Mouse (Mus musculus): Measurements from ENCODE around the gene Dhcr7. TPM values are rescaled to one million over a fixed set of nuclear protein-coding genes. Genes with fewer than 3 reads are reported as not detected.

Gene Dhcr7
- polyA plus RNA-seq, 1 experiment, result 51.7 TPM

DNA sequence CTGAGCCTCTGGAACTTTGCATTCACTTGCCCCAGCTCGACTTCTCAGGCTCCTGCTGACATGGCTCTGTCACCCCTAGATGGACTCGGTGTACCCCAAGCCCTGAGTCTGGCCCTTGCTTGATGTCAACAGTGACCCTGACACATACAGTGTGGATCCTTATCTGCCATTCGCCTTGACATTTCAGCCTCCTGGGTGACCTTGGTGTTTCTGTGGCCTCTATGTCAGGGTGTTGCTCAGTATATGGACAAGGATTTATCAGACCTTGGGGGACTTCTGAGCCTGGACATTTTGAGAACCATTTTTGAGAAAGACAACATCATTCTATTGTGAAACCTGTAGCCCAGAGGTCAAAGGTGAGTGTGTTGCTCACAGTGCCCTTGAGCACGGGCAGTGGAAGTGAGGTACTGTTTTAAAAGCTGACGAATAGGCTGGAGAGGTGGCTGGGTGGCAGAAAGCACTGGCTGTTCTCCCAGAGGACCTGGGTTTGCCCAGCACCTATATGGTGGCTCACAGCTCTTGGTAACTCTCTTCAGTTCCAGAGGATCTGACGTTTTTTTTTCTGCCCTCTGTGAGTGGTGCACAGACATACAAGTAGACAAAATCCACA lies 10.7 kb downstream of the Dhcr7 start:
- Histone ChIP-seq H3K4me1 (ENCODE audit: control insufficient read depth, insufficient read depth, low read length) (0 out of 2 replicates have a peak, but pooled peaks cover 6% of the 10 kb centered on the region), H3K36me3 (ENCODE audit: control insufficient read depth, insufficient read depth, low read length) (no peaks in the 10 kb centered on the region), H3K4me3 (ENCODE audit: insufficient read depth, low read depth, low read length) (no peak overlapping the region), H3K27ac (ENCODE audit: insufficient read depth, low read depth, low read length) (no peak overlapping the region), H3K27me3 (replicated peaks; ENCODE audit: control insufficient read depth, insufficient read depth, low read length) (no peaks in the 10 kb centered on the region)
- 65% methylated on average over 6 of the region's 6 CpGs for WGBS
- TF ChIP-seq CTCF (conservative IDR thresholded peaks at IDR 0.05; ENCODE audit: insufficient read depth, insufficient read length, low read depth, low read length) (no peak), POLR2A (IDR thresholded peaks at IDR 0.05; ENCODE audit: low read depth, low read length) (no peak)
- DNase-seq, result no peak

DNA sequence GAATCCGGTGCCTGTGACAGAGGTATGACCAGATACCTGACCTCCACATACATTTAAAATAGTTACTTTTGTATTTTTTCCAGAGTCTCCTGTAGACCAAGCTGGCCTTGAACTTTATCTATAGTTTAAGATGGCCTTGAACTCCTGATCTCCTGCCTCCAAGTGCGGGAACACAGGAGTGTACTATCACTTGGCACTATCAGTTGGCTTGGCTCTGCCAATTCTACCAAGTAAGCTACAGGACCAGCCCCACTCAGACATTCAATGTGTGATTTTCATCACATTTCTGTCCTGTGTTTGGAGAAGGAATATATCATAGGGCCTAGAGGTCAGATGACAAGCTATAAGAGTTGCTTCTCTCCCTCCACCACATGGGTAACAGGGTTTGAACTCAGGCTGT lies 11.4 kb downstream of the Dhcr7 start:
- 87% methylated on average over 2 of the region's 2 CpGs for WGBS

DNA sequence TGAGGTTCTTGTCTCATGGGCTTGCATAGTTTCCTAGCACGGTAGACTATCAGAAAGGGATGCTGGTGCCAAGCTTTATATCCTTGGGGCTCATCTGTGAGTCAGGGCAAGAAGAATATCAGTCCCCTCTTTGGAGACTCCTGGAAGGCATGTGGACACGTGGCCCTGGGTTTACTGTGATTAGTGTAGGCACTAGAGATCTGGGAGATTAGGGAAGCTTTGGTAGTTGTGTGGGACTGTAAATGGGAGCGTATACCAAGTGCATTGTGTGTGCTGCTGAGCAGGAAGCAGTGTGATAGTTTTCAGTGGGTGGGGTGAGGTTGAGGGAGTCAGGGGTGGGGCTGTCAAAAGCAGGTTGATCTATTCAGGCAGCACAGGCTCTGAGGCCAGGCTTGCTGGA lies 12.0 kb downstream of the Dhcr7 start:
- Histone ChIP-seq H3K36me3 (ENCODE audit: control insufficient read depth, insufficient read depth, low read length) (no peaks in the 10 kb centered on the region), H3K4me3 (ENCODE audit: insufficient read depth, low read depth, low read length) (no peak overlapping the region), H3K27ac (ENCODE audit: insufficient read depth, low read depth, low read length) (no peak overlapping the region), H3K4me1 (ENCODE audit: control insufficient read depth, insufficient read depth, low read length) (0 out of 2 replicates have a peak, but pooled peaks cover 6% of the 10 kb centered on the region), H3K27me3 (replicated peaks; ENCODE audit: control insufficient read depth, insufficient read depth, low read length) (no peaks in the 10 kb centered on the region)
- no peak for TF ChIP-seq POLR2A (IDR thresholded peaks at IDR 0.05; ENCODE audit: low read depth, low read length)
- TF ChIP-seq CTCF (conservative IDR thresholded peaks at IDR 0.05; ENCODE audit: insufficient read depth, insufficient read length, low read depth, low read length), result no peak
- no peak for DNase-seq
- 63% methylated on average over 3 of the region's 3 CpGs for WGBS

More for the DNA sequence above, 11.4 kb downstream of the Dhcr7 start:
- TF ChIP-seq POLR2A (IDR thresholded peaks at IDR 0.05; ENCODE audit: low read depth, low read length) (no peak), CTCF (conservative IDR thresholded peaks at IDR 0.05; ENCODE audit: insufficient read depth, insufficient read length, low read depth, low read length) (no peak)
- Histone ChIP-seq H3K36me3 (ENCODE audit: control insufficient read depth, insufficient read depth, low read length) (no peaks in the 10 kb centered on the region), H3K27ac (ENCODE audit: insufficient read depth, low read depth, low read length) (no peak overlapping the region), H3K4me1 (ENCODE audit: control insufficient read depth, insufficient read depth, low read length) (0 out of 2 replicates have a peak, but pooled peaks cover 6% of the 10 kb centered on the region), H3K4me3 (ENCODE audit: insufficient read depth, low read depth, low read length) (no peak overlapping the region), H3K27me3 (replicated peaks; ENCODE audit: control insufficient read depth, insufficient read depth, low read length) (no peaks in the 10 kb centered on the region)
- DNase-seq, result no peak

DNA sequence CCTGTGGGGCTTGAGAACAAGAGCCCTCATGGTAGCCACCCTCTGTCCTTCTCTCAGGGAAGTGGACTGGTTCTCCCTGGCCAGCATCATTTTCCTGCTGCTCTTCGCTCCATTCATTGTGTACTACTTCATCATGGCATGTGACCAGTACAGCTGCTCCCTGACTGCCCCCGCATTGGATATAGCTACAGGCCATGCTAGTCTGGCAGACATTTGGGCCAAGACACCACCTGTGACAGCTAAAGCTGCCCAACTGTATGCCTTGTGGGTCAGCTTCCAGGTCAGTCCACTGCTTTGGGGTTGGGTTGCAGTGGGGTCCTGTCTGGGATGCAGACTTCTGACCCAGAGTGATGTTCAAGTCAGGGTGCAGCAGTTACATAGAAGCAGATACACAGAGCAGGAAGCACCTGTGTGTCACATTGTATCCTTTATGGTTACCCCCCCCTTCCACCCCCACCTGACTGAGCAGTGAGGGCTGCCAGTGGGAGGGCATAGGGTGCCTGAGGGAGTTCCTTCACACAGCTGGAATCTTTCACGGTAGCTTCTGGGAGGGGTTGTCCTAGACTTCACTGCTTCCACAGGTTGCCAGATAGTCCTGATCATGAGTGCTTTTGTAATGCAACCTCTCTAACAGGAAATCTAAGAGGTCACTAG lies 14.9 kb downstream of the Dhcr7 start:
- no peak for DNase-seq
- TF ChIP-seq POLR2A (IDR thresholded peaks at IDR 0.05; ENCODE audit: low read depth, low read length) (no peak), CTCF (conservative IDR thresholded peaks at IDR 0.05; ENCODE audit: insufficient read depth, insufficient read length, low read depth, low read length) (no peak)
- Histone ChIP-seq H3K4me3 (ENCODE audit: insufficient read depth, low read depth, low read length) (no peak overlapping the region), H3K27ac (ENCODE audit: insufficient read depth, low read depth, low read length) (no peak overlapping the region), H3K27me3 (replicated peaks; ENCODE audit: control insufficient read depth, insufficient read depth, low read length) (no peaks in the 10 kb centered on the region), H3K36me3 (ENCODE audit: control insufficient read depth, insufficient read depth, low read length) (no peaks in the 10 kb centered on the region), H3K4me1 (ENCODE audit: control insufficient read depth, insufficient read depth, low read length) (no peaks in the 10 kb centered on the region)
- 71% methylated on average over 3 of the region's 3 CpGs for WGBS

DNA sequence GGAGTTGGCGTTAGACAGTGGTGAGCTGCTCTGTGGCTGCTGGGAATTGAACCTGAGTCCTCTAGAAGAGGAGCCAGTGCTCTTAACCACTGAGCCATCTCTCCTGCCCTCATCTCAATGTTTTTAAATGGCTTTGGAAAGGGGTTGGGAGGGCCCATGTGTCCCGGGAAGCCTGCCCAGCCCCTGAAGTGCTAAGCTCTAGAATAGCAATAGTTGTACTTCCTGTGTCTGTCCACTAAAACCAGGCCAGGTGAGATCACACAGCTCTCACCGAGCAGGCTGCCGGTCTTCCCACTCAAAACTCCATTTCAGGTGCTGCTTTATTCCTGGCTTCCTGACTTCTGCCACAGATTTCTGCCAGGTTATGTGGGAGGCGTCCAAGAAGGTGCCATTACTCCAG lies 17.2 kb downstream of the Dhcr7 start:
- H3K27ac ChIP-seq (ENCODE audit: insufficient read depth, low read depth, low read length), result no peak overlapping the region
- TF ChIP-seq CTCF (conservative IDR thresholded peaks at IDR 0.05; ENCODE audit: insufficient read depth, insufficient read length, low read depth, low read length) (no peak), POLR2A (IDR thresholded peaks at IDR 0.05; ENCODE audit: low read depth, low read length) (no peak)
- H3K4me3 ChIP-seq (ENCODE audit: insufficient read depth, low read depth, low read length), result no peak overlapping the region
- no peaks in the 10 kb centered on the region for H3K4me1 ChIP-seq (ENCODE audit: control insufficient read depth, insufficient read depth, low read length)
- H3K27me3 ChIP-seq (replicated peaks; ENCODE audit: control insufficient read depth, insufficient read depth, low read length), result no peaks in the 10 kb centered on the region
- no peak for DNase-seq
- 94% methylated on average over 5 of the region's 5 CpGs for WGBS
- no peaks in the 10 kb centered on the region for H3K36me3 ChIP-seq (ENCODE audit: control insufficient read depth, insufficient read depth, low read length)

DNA sequence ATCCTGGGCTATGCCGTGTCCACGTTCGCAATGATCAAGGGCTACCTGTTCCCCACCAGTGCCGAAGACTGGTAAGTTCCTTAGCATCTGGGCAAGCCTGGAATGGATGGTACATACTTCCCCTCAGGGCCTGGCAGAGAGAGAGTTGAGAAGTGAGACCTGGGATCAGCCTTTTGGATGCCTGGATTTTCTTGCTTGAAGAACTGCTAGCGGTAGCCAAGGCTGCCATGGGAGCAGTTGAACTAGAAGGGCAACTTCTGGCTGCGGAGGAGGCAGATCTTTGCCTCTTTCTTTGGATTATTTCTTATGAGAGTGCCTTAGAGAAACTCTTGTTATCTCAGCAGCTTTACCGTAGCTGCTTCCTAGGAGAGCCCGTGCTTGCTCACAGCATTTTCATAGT lies 18.4 kb downstream of the Dhcr7 start:
- DNase-seq, result no peak
- H3K27me3 ChIP-seq (replicated peaks; ENCODE audit: control insufficient read depth, insufficient read depth, low read length), result no peaks in the 10 kb centered on the region
- 96% methylated on average over 8 of the region's 8 CpGs for WGBS
- H3K27ac ChIP-seq (ENCODE audit: insufficient read depth, low read depth, low read length), result no peak overlapping the region
- TF ChIP-seq POLR2A (IDR thresholded peaks at IDR 0.05; ENCODE audit: low read depth, low read length) (no peak), CTCF (conservative IDR thresholded peaks at IDR 0.05; ENCODE audit: insufficient read depth, insufficient read length, low read depth, low read length) (no peak)
- H3K4me3 ChIP-seq (ENCODE audit: insufficient read depth, low read depth, low read length), result no peak overlapping the region
- no peaks in the 10 kb centered on the region for H3K4me1 ChIP-seq (ENCODE audit: control insufficient read depth, insufficient read depth, low read length)
- no peaks in the 10 kb centered on the region for H3K36me3 ChIP-seq (ENCODE audit: control insufficient read depth, insufficient read depth, low read length)

DNA sequence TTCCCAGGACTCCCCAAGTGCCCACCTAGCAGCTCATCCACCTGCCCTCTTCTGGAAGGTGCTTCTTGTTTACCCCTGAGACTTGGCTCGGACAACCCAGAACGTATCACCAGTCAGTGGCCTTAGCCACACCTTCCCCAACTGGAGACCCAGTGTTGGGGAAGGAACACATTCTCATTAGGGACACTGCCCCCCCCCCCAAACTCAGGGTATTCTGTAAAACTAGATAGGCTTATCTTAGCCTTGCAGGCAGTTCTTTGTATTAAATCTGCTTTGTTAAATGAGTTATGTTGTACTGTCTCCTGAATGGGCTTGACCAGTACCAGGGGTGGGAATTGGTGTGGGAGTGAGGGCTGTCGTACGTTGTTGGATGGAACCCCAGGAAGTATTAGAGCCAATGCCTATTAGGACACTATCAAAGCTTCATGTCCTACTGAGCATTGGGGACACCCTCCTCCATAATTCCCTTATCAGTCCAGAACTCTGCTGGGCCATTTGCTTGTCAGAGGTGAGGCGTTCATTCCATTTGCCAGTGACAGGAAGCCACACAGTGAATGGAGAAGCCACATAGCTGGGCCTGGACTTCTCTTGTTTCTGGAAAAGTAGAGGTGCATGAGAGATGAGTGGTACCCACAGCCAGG lies 25.3 kb downstream of the Dhcr7 start:
- peaks cover 6% of the 10 kb centered on the region for H3K4me1 ChIP-seq (ENCODE audit: control insufficient read depth, insufficient read depth, low read length)
- no peak for TF ChIP-seq CTCF (conservative IDR thresholded peaks at IDR 0.05; ENCODE audit: insufficient read depth, insufficient read length, low read depth, low read length)
- TF ChIP-seq POLR2A (IDR thresholded peaks at IDR 0.05; ENCODE audit: low read depth, low read length), result no peak
- DNase-seq, result no peak
- H3K27me3 ChIP-seq (replicated peaks; ENCODE audit: control insufficient read depth, insufficient read depth, low read length), result no peaks in the 10 kb centered on the region
- H3K27ac ChIP-seq (ENCODE audit: insufficient read depth, low read depth, low read length), result no peak overlapping the region
- no peaks in the 10 kb centered on the region for H3K36me3 ChIP-seq (ENCODE audit: control insufficient read depth, insufficient read depth, low read length)
- WGBS, result 88% methylated on average over 5 of the region's 5 CpGs
- no peak overlapping the region for H3K4me3 ChIP-seq (ENCODE audit: insufficient read depth, low read depth, low read length)

All from kidney, adult 2 months (tissue).